Mouse (Mus musculus) cerebellum, adult 2 months (tissue): ENCODE data around the gene Rpp25l.
"Not testable (repeated sequence)": the region's sequence is repeated elsewhere in the genome, so short reads cannot be mapped to it uniquely, and the experiment has no call there.

Experiments used
- CTCF ChIP-seq: fragments of 200-500 bp; IDR thresholded peaks from 2 replicates; pipeline ENCODE4 v1.5.1; 2011; ENCODE audit warnings: low read depth, mild to moderate bottlenecking, control low read depth, low read length, moderate library complexity, borderline replicate concordance; ENCODE audit not compliant: insufficient read depth
- POLR2A ChIP-seq: fragments of 200-500 bp; IDR thresholded peaks from 2 replicates; pipeline ENCODE4 v1.6.1; 2011; ENCODE audit warnings: low read length, control low read depth, borderline replicate concordance; ENCODE audit not compliant: insufficient read depth

DNA sequence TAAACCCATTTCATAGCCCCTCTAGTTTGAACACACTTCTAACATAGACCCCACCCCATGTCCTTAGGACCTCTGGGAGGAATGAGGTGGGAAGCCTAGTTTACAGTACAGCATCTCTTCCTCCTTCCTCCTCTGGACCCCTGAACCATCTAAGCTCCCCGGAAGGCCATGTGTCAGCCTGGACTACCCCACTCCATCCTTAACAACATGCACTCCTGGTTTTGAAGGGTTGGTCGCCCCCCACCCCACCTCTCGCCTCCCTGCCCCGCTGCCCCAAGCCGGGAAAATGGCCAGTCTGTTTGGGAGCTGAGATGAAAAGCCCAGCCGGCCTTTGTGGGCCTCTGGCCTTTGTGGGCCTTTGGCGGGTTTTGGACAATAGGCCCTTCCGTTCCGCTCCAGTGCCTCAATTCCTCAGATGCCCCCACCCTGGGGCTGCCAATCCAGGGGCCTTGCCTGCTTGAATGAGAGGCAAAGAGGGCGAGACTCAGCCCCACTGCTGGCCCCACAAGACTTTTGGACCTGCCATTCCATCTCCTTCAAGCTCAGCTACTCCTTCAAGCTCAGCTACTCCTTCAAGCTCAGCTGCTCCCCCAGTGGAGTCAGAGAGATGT, 27.3 kb downstream of the Rpp25l start:
- TF ChIP-seq POLR2A, CTCF: not testable (repeated sequence)
